Mouse (Mus musculus) right cerebral cortex, postnatal 36 days (tissue): ENCODE results near the gene Hyal6.

Experiments
- DNase-seq, 2 experiments: peaks; one replicate each; pipeline ENCODE4 v3.0.0; 2022; ENCODE audit warnings: low spot score in 2 of 2, mixed read lengths in 1 of 2

Hyal6 gene

DNA sequence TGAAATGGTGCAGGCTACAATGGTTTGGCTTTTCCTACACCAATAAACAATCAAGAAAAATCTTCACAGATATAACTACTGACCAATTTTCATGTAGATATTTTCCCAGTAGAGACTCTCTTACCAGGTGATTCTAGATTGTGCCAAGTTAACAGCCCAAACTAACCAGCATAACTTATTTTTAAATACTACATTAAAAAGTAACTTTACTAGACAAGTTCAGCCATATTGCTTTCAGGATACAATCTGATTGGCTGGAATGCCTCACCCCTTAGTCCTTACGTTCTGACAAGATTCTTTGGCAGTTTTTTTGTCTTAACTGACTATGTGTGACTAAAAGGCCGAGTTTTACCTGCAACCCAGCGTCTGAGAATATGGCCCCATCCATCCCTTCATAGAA, at the start of gene Hyal6:
Gene Hyal6, plus strand, starts transcription at position 301 of the 400 bp plus-strand sequence.
- no peak for DNase-seq

DNA sequence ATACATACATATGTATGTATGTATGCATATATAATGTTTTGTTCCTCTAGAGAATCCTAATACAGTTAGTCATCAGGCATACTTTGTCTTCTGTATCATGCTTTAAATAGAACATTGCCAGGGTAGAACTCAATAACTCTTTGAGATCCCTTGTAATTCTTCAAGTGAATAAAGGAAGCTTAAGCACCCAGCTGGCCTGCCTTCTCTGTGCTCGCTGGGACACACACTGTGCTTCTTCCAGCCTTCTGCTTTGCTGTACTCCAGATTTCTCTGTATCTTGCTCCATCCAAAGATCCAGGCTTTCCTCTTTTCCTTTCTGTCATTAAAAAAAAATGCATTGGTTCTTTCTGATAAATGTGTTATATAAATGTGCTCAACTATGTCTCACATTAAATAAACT, 45.2 kb upstream of the Hyal6 start:
- no peak for DNase-seq

GRCm38 (mm10) chr6:24694455-24695410, 38.3 kb upstream of the Hyal6 start:
- DNase-seq, result no peak

GRCm38 (mm10) chr6:24696117-24696516, 36.9 kb upstream of the Hyal6 start:
- DNase-seq, result no peak

DNA sequence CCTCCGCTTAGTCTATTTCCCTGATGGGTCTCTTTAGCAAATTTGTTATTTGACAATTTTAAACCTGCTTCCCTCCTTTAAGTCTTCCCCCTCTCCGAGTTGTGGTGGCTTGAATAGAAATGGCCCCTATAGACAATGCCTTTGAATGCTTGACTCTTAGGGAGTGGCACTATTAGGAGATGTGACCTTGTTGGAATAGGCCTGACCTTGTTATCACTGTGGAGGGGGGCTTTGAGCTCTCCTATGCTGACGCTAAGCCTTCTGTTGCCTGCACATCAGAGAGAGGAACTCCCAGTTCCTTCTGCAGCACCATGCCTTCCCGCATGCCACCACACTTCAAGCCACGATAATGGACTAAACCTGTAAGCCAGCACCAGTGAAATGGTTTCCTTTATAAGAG, 35.8 kb upstream of the Hyal6 start:
- no peak for DNase-seq

GRCm38 (mm10) chr6:24707090-24707489, 26.0 kb upstream of the Hyal6 start:
- no peak for DNase-seq

DNA sequence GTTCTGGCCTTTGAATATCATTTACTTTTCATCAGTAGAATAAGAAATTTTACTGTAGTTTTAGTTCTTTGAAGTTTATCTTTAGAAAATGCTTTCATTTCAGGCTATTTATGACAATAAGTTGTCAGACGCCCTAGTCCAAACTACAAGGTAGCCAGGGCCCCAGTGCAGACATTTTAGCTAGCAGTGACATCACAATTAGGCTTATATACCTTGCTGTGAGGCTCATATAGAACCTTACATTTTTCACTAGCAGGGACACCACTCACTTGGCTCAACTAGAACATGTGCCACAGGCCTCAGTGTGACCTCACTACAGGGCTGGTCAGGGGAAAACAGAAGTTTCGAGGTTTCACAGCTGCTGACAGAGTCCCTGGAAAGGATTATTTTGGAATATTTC, 25.5 kb upstream of the Hyal6 start:
- no peak for DNase-seq

GRCm38 (mm10) chr6:24721317-24722099, 11.5 kb upstream of the Hyal6 start:
- DNase-seq, result no peak

DNA sequence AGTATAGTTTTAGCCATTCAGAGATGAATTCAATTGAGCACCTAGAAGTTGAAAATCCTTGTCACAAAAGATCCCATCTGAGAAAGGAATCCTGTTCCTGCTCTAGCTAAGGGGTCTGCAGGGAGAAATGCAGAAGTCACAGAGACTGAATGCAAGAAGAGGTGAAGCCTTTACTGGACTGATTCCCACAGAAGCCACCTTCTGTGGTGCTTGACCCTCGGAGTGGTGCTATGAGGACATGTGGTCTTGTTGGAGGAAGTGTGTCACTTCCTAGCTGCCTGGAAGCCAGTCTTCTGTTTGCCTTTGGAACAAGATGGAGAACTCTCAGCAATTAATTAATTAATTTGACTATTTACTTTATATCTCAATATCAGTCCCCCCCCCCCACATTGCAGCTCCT, 4.9 kb upstream of the Hyal6 start:
- no peak for DNase-seq

- no peak for DNase-seq
Observed at GRCm38 (mm10) chr6:24734565-24734964, 1.5 kb downstream of the Hyal6 start.

- no peak for DNase-seq
Observed at GRCm38 (mm10) chr6:24748029-24748428, 15.0 kb downstream of the Hyal6 start, which contains the start of gene Hyal4. Hyal4 (plus strand) TSS chr6:24748329.

DNA sequence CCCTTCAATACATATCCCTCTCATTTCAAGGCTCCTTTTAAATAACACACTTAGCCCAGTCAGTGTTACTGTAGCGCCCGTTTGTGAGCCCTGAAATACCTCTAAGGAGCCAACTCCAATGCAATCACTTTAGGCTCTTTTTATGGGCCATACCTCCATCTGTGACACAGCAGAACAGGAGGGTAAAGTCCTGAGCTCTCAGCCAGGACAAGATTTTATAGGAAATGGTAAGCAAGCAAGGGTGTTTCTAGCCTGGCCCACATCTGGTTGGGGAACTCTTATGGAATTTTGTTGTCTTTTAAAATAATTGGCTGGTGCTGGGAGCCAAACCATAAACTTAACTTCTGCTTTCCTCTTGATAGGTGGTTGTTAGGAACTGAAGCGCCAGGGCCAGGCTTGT, 26.2 kb downstream of the Hyal6 start:
- DNase-seq, result no peak

- DNase-seq, result no peak
Observed at GRCm38 (mm10) chr6:24766261-24766660, 33.2 kb downstream of the Hyal6 start.

DNA sequence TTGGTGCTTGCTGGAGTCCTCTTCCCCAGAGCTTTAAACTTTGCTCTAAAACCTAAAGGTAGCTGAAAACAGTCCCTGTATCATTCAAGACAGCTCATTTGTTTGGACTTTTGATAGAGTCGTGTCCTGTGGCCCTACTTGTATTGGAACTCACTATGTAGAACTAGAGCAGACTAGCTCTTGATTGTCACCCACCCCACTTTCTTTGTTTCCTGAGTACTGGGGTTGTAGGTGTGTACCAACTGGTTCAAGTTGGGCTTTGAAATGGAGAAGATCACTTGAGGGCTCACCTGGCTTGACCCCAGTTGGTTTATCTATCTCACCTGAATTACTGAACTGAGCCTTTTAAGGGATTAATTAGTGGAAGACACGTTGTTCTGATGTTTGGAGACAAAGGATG, 46.1 kb downstream of the Hyal6 start:
- DNase-seq, result no peak

GRCm38 (mm10) chr6:24790888-24791287, 57.8 kb downstream of the Hyal6 start, which contains the start of gene Spam1:
Spam1 (plus strand) TSS chr6:24791188.
- no peak for DNase-seq
